Mouse (Mus musculus) MEL (cell line): ENCODE measurements around the gene Boc. TPM values are rescaled to one million over a fixed set of nuclear protein-coding genes. Genes with fewer than 3 reads are reported as not detected.

ENCODE experiments used
- DNase-seq: peaks from one replicate; pipeline ENCODE4 v3.0.0; 2011; ENCODE audit warnings: low read depth, low spot score
- H3K27ac ChIP-seq: 2 replicates; pipeline ENCODE4 v1.5.1; 2012; ENCODE audit warnings: low read depth, mild to moderate bottlenecking, control low read depth, low read length, moderate library complexity; ENCODE audit not compliant: control insufficient read depth
- H3K27me3 ChIP-seq, 2 experiments: fragments of 150-350 bp in 1 of 2; sonication (generic) in 1 of 2; 2 replicates each; pipeline ENCODE4 v1.6.1; 2012; ENCODE audit warnings: low read length in 2 of 2, mild to moderate bottlenecking in 2 of 2, improper control_type of control experiment in 1 of 2, moderate library complexity in 1 of 2; ENCODE audit not compliant: insufficient read depth in 2 of 2, control insufficient read depth in 1 of 2
- H3K36me3 ChIP-seq, 2 experiments: 2 replicates each; pipeline ENCODE4 v1.6.1; 2012 to 2014; ENCODE audit warnings: low read length in 2 of 2, improper control_type of control experiment in 1 of 2, inconsistent platforms in 1 of 2, mild to moderate bottlenecking in 1 of 2; ENCODE audit not compliant: insufficient read depth in 2 of 2, control insufficient read depth in 1 of 2
- H3K4me1 ChIP-seq, 2 experiments: fragments of 150-350 bp in 1 of 2; sonication (generic) in 1 of 2; 2 replicates each; pipeline ENCODE4 v1.6.1; 2012; ENCODE audit warnings: low read length in 2 of 2, improper control_type of control experiment in 1 of 2, mild to moderate bottlenecking in 1 of 2; ENCODE audit not compliant: insufficient read depth in 2 of 2, control insufficient read depth in 1 of 2
- H3K4me3 ChIP-seq, 2 experiments: fragments of 150-350 bp in 1 of 2; sonication (generic) in 1 of 2; 2 replicates each; pipeline ENCODE4 v1.5.1; 2012; ENCODE audit warnings: low read depth in 2 of 2, low read length in 2 of 2, mild to moderate bottlenecking in 2 of 2, moderate library complexity in 2 of 2, control low read depth in 1 of 2, improper control_type of control experiment in 1 of 2; ENCODE audit not compliant: control insufficient read depth in 1 of 2, insufficient read depth in 1 of 2
- H3K79me2 ChIP-seq: 2 replicates; pipeline ENCODE4 v1.6.1; 2012; ENCODE audit warnings: mild to moderate bottlenecking, low read length, moderate library complexity; ENCODE audit not compliant: control insufficient read depth, poor library complexity, insufficient read depth
- H3K9ac ChIP-seq: 2 replicates; pipeline ENCODE4 v1.6.1; 2012; ENCODE audit warnings: low read depth, mild to moderate bottlenecking, control low read depth, low read length, moderate library complexity; ENCODE audit not compliant: control insufficient read depth, poor library complexity, severe bottlenecking
- H3K9me3 ChIP-seq: fragments of 150-350 bp; sonication (generic); replicated peaks from 2 replicates; pipeline ENCODE4 v1.6.1; 2012; ENCODE audit warnings: mild to moderate bottlenecking, low read length, improper control_type of control experiment, moderate library complexity; ENCODE audit not compliant: insufficient read depth
- CHD2 ChIP-seq: IDR thresholded peaks from 2 replicates; pipeline ENCODE4 v1.6.1; 2011; ENCODE audit warnings: low read length, improper control_type of control experiment
- E2F4 ChIP-seq: IDR thresholded peaks from 2 replicates; pipeline ENCODE4 v1.6.1; 2011; ENCODE audit warnings: low read depth, low read length, improper control_type of control experiment, borderline replicate concordance
- GABPA ChIP-seq: IDR thresholded peaks from 2 replicates; pipeline ENCODE4 v1.6.1; 2012; ENCODE audit warnings: low read depth, mild to moderate bottlenecking, inconsistent platforms, low read length, improper control_type of control experiment, moderate library complexity
- GATA1 ChIP-seq: IDR thresholded peaks from 2 replicates; pipeline ENCODE4 v1.6.1; 2011; ENCODE audit warnings: low read depth, low read length, improper control_type of control experiment
- MAFK ChIP-seq: IDR thresholded peaks from 2 replicates; pipeline ENCODE4 v1.6.1; 2011; ENCODE audit warnings: low read depth, mild to moderate bottlenecking, low read length, improper control_type of control experiment, borderline replicate concordance
- MAX ChIP-seq: IDR thresholded peaks from 2 replicates; pipeline ENCODE4 v1.6.1; 2011; ENCODE audit warnings: low read length, improper control_type of control experiment
- MAZ ChIP-seq: IDR thresholded peaks from 2 replicates; pipeline ENCODE4 v1.6.1; 2012; ENCODE audit warnings: low read depth, mild to moderate bottlenecking, inconsistent platforms, low read length, improper control_type of control experiment
- MXI1 ChIP-seq: IDR thresholded peaks from 2 replicates; pipeline ENCODE4 v1.6.1; 2011; ENCODE audit warnings: mild to moderate bottlenecking, low read depth, low read length, improper control_type of control experiment
- MYC ChIP-seq: IDR thresholded peaks from 2 replicates; pipeline ENCODE4 v1.6.1; 2011; ENCODE audit warnings: low read depth, mild to moderate bottlenecking, low read length, improper control_type of control experiment, moderate library complexity
- NRF1 ChIP-seq: IDR thresholded peaks from 2 replicates; pipeline ENCODE4 v1.6.1; 2014; ENCODE audit warnings: low read depth, mild to moderate bottlenecking, inconsistent platforms, low read length, improper control_type of control experiment, moderate library complexity; ENCODE audit not compliant: poor library complexity, insufficient read depth, severe bottlenecking
- POLR2AphosphoS2 ChIP-seq: IDR thresholded peaks from 2 replicates; pipeline ENCODE4 v1.6.1; 2011; ENCODE audit warnings: low read length, improper control_type of control experiment
- POLR2AphosphoS5 ChIP-seq: IDR thresholded peaks from 2 replicates; pipeline ENCODE4 v1.6.1; 2012; ENCODE audit warnings: low read depth, borderline replicate concordance, mild to moderate bottlenecking, inconsistent platforms, low read length, moderate library complexity, mixed read lengths
- RAD21 ChIP-seq: IDR thresholded peaks from 2 replicates; pipeline ENCODE4 v1.6.1; 2011; ENCODE audit warnings: mild to moderate bottlenecking, low read depth, low read length, improper control_type of control experiment
- SIN3A ChIP-seq: IDR thresholded peaks from 2 replicates; pipeline ENCODE4 v1.6.1; 2012; ENCODE audit warnings: low read length, improper control_type of control experiment, inconsistent platforms
- SMC3 ChIP-seq: IDR thresholded peaks from 2 replicates; pipeline ENCODE4 v1.6.1; 2011; ENCODE audit warnings: low read depth, low read length, improper control_type of control experiment
- TCF12 ChIP-seq: IDR thresholded peaks from 2 replicates; pipeline ENCODE4 v1.6.1; 2014; ENCODE audit warnings: low read depth, mild to moderate bottlenecking, inconsistent platforms, low read length, improper control_type of control experiment, moderate library complexity
- USF1 ChIP-seq: IDR thresholded peaks from 2 replicates; pipeline ENCODE4 v1.6.1; 2014; ENCODE audit warnings: low read depth, mild to moderate bottlenecking, inconsistent platforms, low read length, improper control_type of control experiment, moderate library complexity
- ZKSCAN1 ChIP-seq: IDR thresholded peaks from 2 replicates; pipeline ENCODE4 v1.6.1; 2012; ENCODE audit warnings: low read depth, mild to moderate bottlenecking, inconsistent platforms, low read length, improper control_type of control experiment, moderate library complexity
- ZMIZ1 ChIP-seq: IDR thresholded peaks from 2 replicates; pipeline ENCODE4 v1.6.1; 2012; ENCODE audit warnings: low read depth, mild to moderate bottlenecking, inconsistent platforms, low read length, improper control_type of control experiment, moderate library complexity
- polyA plus RNA-seq, 2 experiments: library from polyadenylated mRNA; stranded (reverse) in 1 of 2; unstranded in 1 of 2; fragments of >175 nt in 1 of 2; fragments of >200 nt in 1 of 2; gene quantifications; 2 replicates each; pipeline versions ENCODE4 v1.2.1 to v1.2.4; 2012; ENCODE audit warnings: low replicate concordance in 2 of 2, low read depth in 1 of 2; ENCODE audit not compliant: insufficient read length in 2 of 2, insufficient read depth in 1 of 2, missing spikeins in 1 of 2
- total RNA-seq: library from RNA; depleted of rRNA; stranded (reverse); fragments of 300-350 nt; gene quantifications from 2 replicates; pipeline ENCODE4 v1.2.3, GENCODE M21; 2012

The Boc gene
- total and polyA plus RNA-seq, 3 experiments = not detected

GRCm38 (mm10) chr16:44565328-44566210 is 6.9 kb upstream of the Boc start:
- Histone ChIP-seq H3K4me3 (no peak overlapping the region), H3K27ac (no peak overlapping the region), H3K79me2 (no peaks in the 10 kb centered on the region), H3K27me3 (no peaks in the 10 kb centered on the region), H3K36me3 (no peaks in the 10 kb centered on the region), H3K9ac (no peak overlapping the region), H3K9me3 (no peaks in the 10 kb centered on the region), H3K4me1 (no peaks in the 10 kb centered on the region)
- TF ChIP-seq ZKSCAN1 (no peak), NRF1 (no peak), MAFK (no peak), MAZ (no peak), GABPA (no peak), RAD21 (no peak), TCF12 (no peak), E2F4 (no peak), USF1 (no peak)
- no peak for DNase-seq

- Histone ChIP-seq H3K36me3 (no peaks in the 10 kb centered on the region), H3K79me2 (no peaks in the 10 kb centered on the region)
- no peak for DNase-seq
Measured at GRCm38 (mm10) chr16:44564359-44564758, 5.7 kb upstream of the Boc start.

GRCm38 (mm10) chr16:44562061-44562460 is 3.4 kb upstream of the Boc start:
- Histone ChIP-seq H3K9me3 (no peaks in the 10 kb centered on the region), H3K27ac (no peak overlapping the region), H3K4me1 (no peaks in the 10 kb centered on the region), H3K4me3 (no peak overlapping the region), H3K79me2 (no peaks in the 10 kb centered on the region), H3K9ac (no peak overlapping the region)
- TF ChIP-seq MYC (no peak), MXI1 (no peak), POLR2AphosphoS5 (no peak), POLR2AphosphoS2 (no peak), GATA1 (no peak), CHD2 (no peak), ZKSCAN1 (no peak), SIN3A (no peak), SMC3 (no peak), MAX (no peak)
- TF ChIP-seq, all 39 proteins: peak for 0
- Histone ChIP-seq H3K36me3 (no peaks in the 10 kb centered on the region), H3K27me3 (no peaks in the 10 kb centered on the region)
- DNase-seq = no peak

More at GRCm38 (mm10) chr16:44564359-44564758, 5.7 kb upstream of the Boc start:
- H3K27me3 ChIP-seq = no peaks in the 10 kb centered on the region
- TF ChIP-seq CHD2 = no peak
- TF ChIP-seq MAZ = no peak
- no peak for TF ChIP-seq ZMIZ1
- H3K9me3 ChIP-seq = no peaks in the 10 kb centered on the region
- H3K27ac ChIP-seq = no peak overlapping the region
- no peak overlapping the region for H3K4me3 ChIP-seq
- H3K4me1 ChIP-seq = no peaks in the 10 kb centered on the region
- H3K9ac ChIP-seq = no peak overlapping the region
